10 mouse cellular contexts compared by ENCODE assay signal in the genomic region with DNA sequence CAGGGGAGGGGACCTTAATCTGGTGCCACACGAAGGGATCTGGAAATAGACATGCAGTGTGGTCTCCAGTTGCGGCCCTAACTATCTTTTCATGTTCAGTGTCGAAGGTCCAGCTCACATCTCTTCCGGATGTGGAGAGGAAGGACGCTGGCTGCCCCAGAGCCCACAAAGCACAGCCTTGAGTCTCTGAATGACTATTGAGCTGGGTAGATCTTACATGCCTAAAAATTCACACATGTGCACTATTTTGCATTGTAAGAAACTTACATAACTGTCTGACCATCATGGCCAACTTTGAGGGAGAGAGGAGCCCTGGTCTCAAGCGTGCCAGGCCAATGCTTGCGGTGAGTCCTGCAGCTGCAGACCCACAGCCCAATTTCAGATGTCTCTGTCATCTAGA.
DNase-seq lines count a peak whose midpoint lies in the region; ATAC-seq and TF ChIP-seq lines count a peak whose summit lies in the region.
"Had no signal": no experiment of that assay in that cellular context is flagged by ENCODE, and none has a peak within 500 bp of the region (broad histone marks: within the 10 kb centered on the region; RNA-seq: fewer than 3 reads in every experiment).

No protein-coding gene starts in this region.

- H3K27me3 ChIP-seq in heart, embryonic 10.5 days (ENCODE audit: insufficient read depth, poor library complexity, severe bottlenecking), result no peaks in the 10 kb centered on the region
- no peaks in the 10 kb centered on the region for H3K27me3 ChIP-seq in lung, postnatal 0 days (replicated peaks; ENCODE audit: insufficient read depth, low read length)
- no peaks in the 10 kb centered on the region for H3K27me3 ChIP-seq in heart, postnatal 0 days (ENCODE audit: control insufficient read depth, insufficient read depth, low read length)
- H3K27me3 ChIP-seq in stomach, embryonic 15.5 days (replicated peaks), result no peaks in the 10 kb centered on the region
- H3K27me3 ChIP-seq: liver, embryonic 13.5 days had no signal

- no peak for ATAC-seq in lung, postnatal 0 days
- no peak for ATAC-seq in heart, postnatal 0 days (ENCODE audit: insufficient read depth, low read depth)
- ATAC-seq in stomach, embryonic 15.5 days (ENCODE audit: insufficient read depth, low FRiP score, low read depth), result no peak
- ATAC-seq: forebrain, postnatal 0 days had no signal

- H3K27ac ChIP-seq in heart, embryonic 10.5 days, result peak overlapping the region; percentile 56; the same call in 1 of the 2 replicates
- peak overlapping the region; percentile 78 for H3K27ac ChIP-seq in lung, postnatal 0 days (ENCODE audit: low read length)
- H3K27ac ChIP-seq in heart, postnatal 0 days (ENCODE audit: low read depth), result peak overlapping the region; percentile 77
- no peak overlapping the region for H3K27ac ChIP-seq in stomach, embryonic 15.5 days
- H3K27ac ChIP-seq: liver, embryonic 13.5 days had no signal

- H3K4me2 ChIP-seq in lung, postnatal 0 days (replicated peaks; ENCODE audit: low read depth, low read length), result no peak overlapping the region
- H3K4me2 ChIP-seq in heart, postnatal 0 days (ENCODE audit: low read depth, low read length), result peak overlapping the region; percentile 45
- H3K4me2 ChIP-seq in stomach, embryonic 15.5 days, result 0 out of 2 replicates have a peak overlapping the region, but pooled peaks have one; percentile 1
- H3K4me2 ChIP-seq: liver, embryonic 13.5 days had no signal

- DNase-seq in heart, embryonic 10.5 days (ENCODE audit: low spot score), result no peak
- no peak for DNase-seq in heart, postnatal 4 days
- DNase-seq in lung, postnatal 0 days (ENCODE audit: low spot score), result no peak
- DNase-seq in lung, postnatal 14 days, result no peak
- no peak for DNase-seq in heart, postnatal 0 days (ENCODE audit: low spot score)
- DNase-seq in left cerebral cortex, adult 18-20 months (ENCODE audit: low spot score in 2 of 2), result no peak
- no peak for DNase-seq in spleen, adult 18-20 months
- DNase-seq: forebrain, postnatal 0 days; liver, embryonic 13.5 days had no signal

- TF ChIP-seq CTCF in lung, postnatal 0 days (IDR thresholded peaks at IDR 0.05), result no peak
- no peak for TF ChIP-seq CTCF in heart, postnatal 0 days (IDR thresholded peaks at IDR 0.05; ENCODE audit: low read depth)

- H3K36me3 ChIP-seq in heart, embryonic 10.5 days, result peaks cover 9% of the 10 kb centered on the region; the same call in 1 of the 2 replicates
- H3K36me3 ChIP-seq in lung, postnatal 0 days (ENCODE audit: insufficient read depth, low read length), result no peaks in the 10 kb centered on the region
- peaks cover 21% of the 10 kb centered on the region; the same call in 1 of the 2 replicates for H3K36me3 ChIP-seq in heart, postnatal 0 days (replicated peaks; ENCODE audit: control insufficient read depth, insufficient read depth, low read length)
- peaks cover 7% of the 10 kb centered on the region; the same call in 1 of the 2 replicates for H3K36me3 ChIP-seq in stomach, embryonic 15.5 days

- peaks cover 77% of the 10 kb centered on the region for H3K4me1 ChIP-seq in heart, embryonic 10.5 days
- peaks cover 46% of the 10 kb centered on the region for H3K4me1 ChIP-seq in lung, postnatal 0 days (ENCODE audit: insufficient read depth, low read depth, low read length)
- peaks cover 79% of the 10 kb centered on the region for H3K4me1 ChIP-seq in heart, postnatal 0 days (ENCODE audit: control insufficient read depth, insufficient read depth)
- peaks cover 25% of the 10 kb centered on the region for H3K4me1 ChIP-seq in stomach, embryonic 15.5 days

- H3K9ac ChIP-seq in lung, postnatal 0 days (replicated peaks; ENCODE audit: low read depth), result no peak overlapping the region
- 0 out of 2 replicates have a peak overlapping the region, but pooled peaks have one; percentile 8 for H3K9ac ChIP-seq in heart, postnatal 0 days (replicated peaks; ENCODE audit: low read depth, low read length)
- no peak overlapping the region for H3K9ac ChIP-seq in stomach, embryonic 15.5 days
- H3K9ac ChIP-seq: forebrain, postnatal 0 days; liver, embryonic 13.5 days had no signal

- no peak overlapping the region for H3K4me3 ChIP-seq in heart, embryonic 10.5 days
- no peak overlapping the region for H3K4me3 ChIP-seq in lung, postnatal 0 days (ENCODE audit: low read depth, low read length)
- peak overlapping the region; percentile 10 for H3K4me3 ChIP-seq in heart, postnatal 0 days (ENCODE audit: low read depth, low read length)
- no peak overlapping the region for H3K4me3 ChIP-seq in stomach, embryonic 15.5 days (replicated peaks)
- H3K4me3 ChIP-seq: liver, embryonic 13.5 days had no signal

- no peaks in the 10 kb centered on the region for H3K9me3 ChIP-seq in heart, embryonic 10.5 days
- no peaks in the 10 kb centered on the region for H3K9me3 ChIP-seq in lung, postnatal 0 days (ENCODE audit: low read length)
- H3K9me3 ChIP-seq in heart, postnatal 0 days (replicated peaks; ENCODE audit: control insufficient read depth, low read length), result no peaks in the 10 kb centered on the region
- H3K9me3 ChIP-seq in stomach, embryonic 15.5 days, result no peaks in the 10 kb centered on the region
- H3K9me3 ChIP-seq: liver, embryonic 13.5 days had no signal

- TF ChIP-seq EP300 in lung, postnatal 0 days (IDR thresholded peaks at IDR 0.05), result no peak
- TF ChIP-seq EP300 in heart, postnatal 0 days (IDR thresholded peaks at IDR 0.05; ENCODE audit: low read depth), result no peak

- 71% methylated on average over 7 of the region's 7 CpGs for WGBS in heart, embryonic 10.5 days
- WGBS in lung, postnatal 0 days, result 56% methylated on average over 7 of the region's 7 CpGs
- WGBS in heart, postnatal 0 days, result 33% methylated on average over 7 of the region's 7 CpGs
- 78% methylated on average over 7 of the region's 7 CpGs for WGBS in stomach, embryonic 15.5 days
